Mouse (Mus musculus) erythroblast, embryonic 14.5 days (primary cell): Measurements from ENCODE around the gene Gm49380.

Experiments
- GATA1 ChIP-seq: IDR thresholded peaks from 2 replicates; pipeline ENCODE4 v1.6.1; 2012; ENCODE audit warnings: low read length, inconsistent platforms, mixed read lengths
- TAL1 ChIP-seq: IDR thresholded peaks from 3 replicates; pipeline ENCODE4 v1.6.1; 2012; ENCODE audit warnings: low read length, inconsistent platforms, mixed read lengths

- TF ChIP-seq GATA1 (no peak), TAL1 (no peak)
Observed at GRCm38 (mm10) chr9:44045158-44045883, 68.0 kb downstream of the Gm49380 start.
